Mouse (Mus musculus): ENCODE measurements around the gene Galnt18. TPM values are rescaled to one million over a fixed set of nuclear protein-coding genes. Genes with fewer than 3 reads are reported as not detected.

The Galnt18 gene
- polyA plus RNA-seq, 2 experiments = 1.0 to 1.1 TPM

GRCm38 (mm10) chr7:111604578-111605208 lies 175.1 kb downstream of the Galnt18 start:
- DNase-seq (ENCODE audit: low read depth in 3 of 3, low spot score in 3 of 3) (no peak), ATAC-seq (ENCODE audit: insufficient read depth) (no peak)
- Histone ChIP-seq H3K4me1 (replicated peaks; ENCODE audit: control insufficient read depth in 2 of 2, insufficient read depth in 2 of 2, low read length in 1 of 2) (peaks cover 0 to 5% of the 10 kb centered on the region in 2 experiments; a peak in 1 of 4 replicates), H3K36me3 (replicated peaks; ENCODE audit: control insufficient read depth, insufficient read depth, low read depth) (no peaks in the 10 kb centered on the region), H3K9me3 (ENCODE audit: control insufficient read depth, low read length) (no peaks in the 10 kb centered on the region), H3K9ac (replicated peaks) (no peak overlapping the region), H3K27me3 (ENCODE audit: control insufficient read depth, insufficient read depth, low read length) (no peaks in the 10 kb centered on the region), H3K4me3 (ENCODE audit: insufficient read depth in 1 of 2, low read depth in 2 of 2, low read length in 2 of 2) (no peak overlapping the region), H3K27ac (no peak overlapping the region), H3K4me2 (ENCODE audit: low read depth) (no peak overlapping the region)
- WGBS (ENCODE audit: insufficient replicate concordance) = 38% methylated on average over 2 of the region's 2 CpGs
- TF ChIP-seq EP300 (IDR thresholded peaks at IDR 0.05; ENCODE audit: low read depth) (no peak), CTCF (IDR thresholded peaks at IDR 0.05; ENCODE audit: low read depth) (no peak)

GRCm38 (mm10) chr7:111603186-111603585 lies 176.6 kb downstream of the Galnt18 start:
- Histone ChIP-seq H3K4me1 (replicated peaks; ENCODE audit: control insufficient read depth in 2 of 2, insufficient read depth in 2 of 2, low read length in 1 of 2) (peaks cover 0 to 5% of the 10 kb centered on the region in 2 experiments; a peak in 1 of 4 replicates), H3K9ac (replicated peaks) (no peak overlapping the region), H3K27me3 (ENCODE audit: control insufficient read depth, insufficient read depth, low read length) (no peaks in the 10 kb centered on the region), H3K27ac (no peak overlapping the region), H3K4me2 (ENCODE audit: low read depth) (no peak overlapping the region), H3K4me3 (ENCODE audit: insufficient read depth in 1 of 2, low read depth in 2 of 2, low read length in 2 of 2) (no peak overlapping the region), H3K36me3 (replicated peaks; ENCODE audit: control insufficient read depth, insufficient read depth, low read depth) (no peaks in the 10 kb centered on the region), H3K9me3 (ENCODE audit: control insufficient read depth, low read length) (no peaks in the 10 kb centered on the region)
- TF ChIP-seq CTCF (IDR thresholded peaks at IDR 0.05; ENCODE audit: low read depth) (no peak), EP300 (IDR thresholded peaks at IDR 0.05; ENCODE audit: low read depth) (no peak)
- DNase-seq (ENCODE audit: low read depth in 3 of 3, low spot score in 3 of 3) = no peak
- ATAC-seq (ENCODE audit: insufficient read depth) = no peak
- 43% methylated on average over 4 of the region's 4 CpGs for WGBS (ENCODE audit: insufficient replicate concordance)

- Histone ChIP-seq H3K27ac (no peak overlapping the region), H3K4me2 (ENCODE audit: low read depth) (no peak overlapping the region), H3K4me1 (replicated peaks; ENCODE audit: control insufficient read depth in 2 of 2, insufficient read depth in 2 of 2, low read length in 1 of 2) (peaks cover 0 to 5% of the 10 kb centered on the region in 2 experiments; a peak in 1 of 4 replicates), H3K36me3 (replicated peaks; ENCODE audit: control insufficient read depth, insufficient read depth, low read depth) (no peaks in the 10 kb centered on the region), H3K27me3 (ENCODE audit: control insufficient read depth, insufficient read depth, low read length) (no peaks in the 10 kb centered on the region), H3K4me3 (ENCODE audit: insufficient read depth in 1 of 2, low read depth in 2 of 2, low read length in 2 of 2) (no peak overlapping the region), H3K9ac (replicated peaks) (no peak overlapping the region), H3K9me3 (ENCODE audit: control insufficient read depth, low read length) (no peaks in the 10 kb centered on the region)
- no peak for TF ChIP-seq EP300 (IDR thresholded peaks at IDR 0.05; ENCODE audit: low read depth)
- no peak for TF ChIP-seq CTCF (IDR thresholded peaks at IDR 0.05; ENCODE audit: low read depth)
- ATAC-seq (ENCODE audit: insufficient read depth) (no peak), DNase-seq (ENCODE audit: low read depth in 3 of 3, low spot score in 3 of 3) (no peak)
- WGBS (ENCODE audit: insufficient replicate concordance) = 26% methylated on average over 4 of the region's 4 CpGs
Measured at GRCm38 (mm10) chr7:111601339-111602067, 178.3 kb downstream of the Galnt18 start.

GRCm38 (mm10) chr7:111600756-111601155 lies 179.0 kb downstream of the Galnt18 start:
- H3K27me3 ChIP-seq (ENCODE audit: control insufficient read depth, insufficient read depth, low read length) = no peaks in the 10 kb centered on the region
- peaks cover 0 to 5% of the 10 kb centered on the region in 2 experiments; a peak in 1 of 4 replicates for H3K4me1 ChIP-seq (replicated peaks; ENCODE audit: control insufficient read depth in 2 of 2, insufficient read depth in 2 of 2, low read length in 1 of 2)
- H3K9me3 ChIP-seq (ENCODE audit: control insufficient read depth, low read length) = no peaks in the 10 kb centered on the region
- no peaks in the 10 kb centered on the region for H3K36me3 ChIP-seq (replicated peaks; ENCODE audit: control insufficient read depth, insufficient read depth, low read depth)
- H3K4me2 ChIP-seq (ENCODE audit: low read depth) = no peak overlapping the region
- TF ChIP-seq EP300 (IDR thresholded peaks at IDR 0.05; ENCODE audit: low read depth) (no peak), CTCF (IDR thresholded peaks at IDR 0.05; ENCODE audit: low read depth) (no peak)
- H3K4me3 ChIP-seq (ENCODE audit: insufficient read depth in 1 of 2, low read depth in 2 of 2, low read length in 2 of 2) = no peak overlapping the region
- no peak for DNase-seq (ENCODE audit: low read depth in 3 of 3, low spot score in 3 of 3)
- 66% methylated on average over 6 of the region's 6 CpGs for WGBS (ENCODE audit: insufficient replicate concordance)
- H3K9ac ChIP-seq (replicated peaks) = no peak overlapping the region
- no peak overlapping the region for H3K27ac ChIP-seq
- no peak for ATAC-seq (ENCODE audit: insufficient read depth)

- TF ChIP-seq EP300 (IDR thresholded peaks at IDR 0.05; ENCODE audit: low read depth) = no peak
- TF ChIP-seq CTCF (IDR thresholded peaks at IDR 0.05; ENCODE audit: low read depth) = no peak
- no peak overlapping the region for H3K9ac ChIP-seq (replicated peaks)
- no peaks in the 10 kb centered on the region for H3K36me3 ChIP-seq (replicated peaks; ENCODE audit: control insufficient read depth, insufficient read depth, low read depth)
- ATAC-seq (ENCODE audit: insufficient read depth) (no peak), DNase-seq (ENCODE audit: low read depth in 3 of 3, low spot score in 3 of 3) (no peak)
- no peak overlapping the region for H3K4me2 ChIP-seq (ENCODE audit: low read depth)
- WGBS (ENCODE audit: insufficient replicate concordance) = 72% methylated on average over 6 of the region's 6 CpGs
- no peaks in the 10 kb centered on the region for H3K4me1 ChIP-seq (replicated peaks; ENCODE audit: control insufficient read depth in 2 of 2, insufficient read depth in 2 of 2, low read length in 1 of 2)
- H3K9me3 ChIP-seq (ENCODE audit: control insufficient read depth, low read length) = no peaks in the 10 kb centered on the region
- H3K4me3 ChIP-seq (ENCODE audit: insufficient read depth in 1 of 2, low read depth in 2 of 2, low read length in 2 of 2) = no peak overlapping the region
- no peaks in the 10 kb centered on the region for H3K27me3 ChIP-seq (ENCODE audit: control insufficient read depth, insufficient read depth, low read length)
- H3K27ac ChIP-seq = no peak overlapping the region
Measured at GRCm38 (mm10) chr7:111593680-111594079, 186.1 kb downstream of the Galnt18 start.

Data from liver, embryonic 14.5 days (tissue).